Mouse (Mus musculus): ENCODE data around the gene Spag17.

The Spag17 gene

DNA sequence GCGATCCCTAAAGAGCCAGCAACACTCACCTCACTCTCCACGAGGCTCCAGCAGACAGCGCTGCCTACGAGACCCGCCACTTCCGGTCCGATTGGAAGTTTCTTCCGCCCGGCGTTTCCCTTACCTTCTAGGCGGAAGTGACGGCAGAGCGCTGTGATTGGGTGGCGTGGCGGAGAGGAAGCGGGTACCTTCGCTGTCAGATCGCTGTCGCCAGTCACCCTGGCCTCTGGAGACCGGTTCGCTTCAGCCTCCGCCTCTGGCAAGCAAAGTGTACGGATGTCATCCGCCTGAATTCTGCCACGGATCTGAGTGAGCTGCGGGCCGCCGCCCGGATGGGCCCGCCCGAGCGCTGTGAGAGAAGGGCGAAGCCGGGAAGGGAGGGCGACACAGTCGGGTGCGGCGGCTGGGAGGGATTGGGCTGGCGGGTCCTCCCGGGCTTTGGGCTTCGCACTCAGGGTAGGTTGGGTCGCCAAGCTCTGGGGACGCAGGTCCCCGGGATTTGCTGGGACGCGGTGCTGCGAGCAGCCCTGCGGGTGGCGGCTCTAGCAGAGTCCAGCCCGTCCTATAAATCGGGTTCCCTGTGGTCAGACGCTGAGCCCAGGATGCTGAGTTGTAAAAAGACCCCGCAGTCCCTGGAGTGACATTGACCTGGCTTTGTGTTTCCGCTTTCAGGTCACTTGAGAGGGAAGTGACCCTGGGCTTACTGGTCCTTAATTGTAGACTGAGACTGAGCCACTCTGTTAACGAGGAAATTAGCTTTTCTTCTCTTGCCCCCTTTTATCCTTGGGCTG, 277.3 kb downstream of the Spag17 start, which contains the start of the genes Gdap2 and Wdr3:
Gene Gdap2 (plus strand): TSS at position 67 of the 791 bp plus-strand sequence.
Gene Wdr3 (minus strand): TSS at position 93 of the 791 bp plus-strand sequence.
- DNase-seq (ENCODE audit: low read depth, low spot score): peak; percentile 94

DNA sequence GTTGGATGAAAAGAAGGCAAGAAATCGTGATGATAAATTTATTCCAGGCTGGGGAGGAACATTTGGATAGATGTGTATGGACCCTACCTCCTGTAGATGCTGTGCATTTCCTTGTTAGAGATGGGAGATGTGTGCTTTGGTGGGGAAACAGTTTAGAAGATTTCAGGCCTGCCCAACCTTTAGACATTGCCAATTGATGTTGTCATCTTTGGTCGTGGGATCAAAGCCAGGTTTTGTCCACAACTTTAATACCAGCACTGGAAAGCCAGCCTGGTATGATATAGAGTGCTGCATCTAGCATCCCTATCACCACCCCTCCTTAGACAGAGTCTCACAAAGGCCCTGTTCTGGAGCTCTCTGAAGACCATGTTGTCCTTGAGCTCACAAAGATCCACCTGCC, 278.4 kb downstream of the Spag17 start:
- no peak for DNase-seq (ENCODE audit: low read depth, low spot score)

DNA sequence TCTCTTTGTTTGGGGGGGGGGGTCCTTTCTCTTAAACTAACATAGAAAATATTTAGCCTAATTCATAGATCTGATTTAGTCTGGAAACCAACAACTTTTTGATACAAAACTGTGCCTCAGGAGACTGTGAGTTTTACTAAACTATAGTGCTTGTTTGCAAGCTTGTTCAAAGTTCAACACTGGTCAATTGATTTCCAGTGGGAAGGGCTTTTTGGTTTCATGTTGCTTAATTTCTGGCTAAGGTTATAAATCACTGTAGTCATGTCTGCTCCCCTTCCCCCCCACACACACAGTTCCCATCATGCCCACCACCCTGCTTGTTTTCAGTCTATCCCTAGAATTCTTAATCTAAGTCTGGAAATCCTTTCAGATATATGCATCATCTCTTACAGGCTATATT, 279.8 kb downstream of the Spag17 start:
- DNase-seq (ENCODE audit: low read depth, low spot score): no peak

DNA sequence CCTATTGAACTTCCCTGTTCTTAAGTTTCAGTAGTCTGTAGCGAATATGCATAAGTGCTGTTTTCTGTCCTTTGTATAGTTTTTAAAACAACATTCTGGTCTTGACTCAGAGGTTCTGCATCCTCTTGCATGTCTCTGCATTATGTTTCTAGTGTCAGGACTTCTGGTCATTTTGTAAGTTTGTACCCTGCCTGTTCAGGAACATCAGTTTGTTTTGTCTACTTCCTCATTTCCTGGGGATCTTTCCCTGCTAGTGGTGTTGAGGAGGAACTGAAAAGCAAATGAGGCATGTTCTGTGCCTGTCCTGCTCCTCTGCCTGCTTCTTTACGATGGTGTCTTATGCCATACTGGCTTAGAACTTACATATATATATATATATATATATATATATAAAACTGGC, 290.8 kb downstream of the Spag17 start:
- no peak for DNase-seq (ENCODE audit: low read depth, low spot score)

DNA sequence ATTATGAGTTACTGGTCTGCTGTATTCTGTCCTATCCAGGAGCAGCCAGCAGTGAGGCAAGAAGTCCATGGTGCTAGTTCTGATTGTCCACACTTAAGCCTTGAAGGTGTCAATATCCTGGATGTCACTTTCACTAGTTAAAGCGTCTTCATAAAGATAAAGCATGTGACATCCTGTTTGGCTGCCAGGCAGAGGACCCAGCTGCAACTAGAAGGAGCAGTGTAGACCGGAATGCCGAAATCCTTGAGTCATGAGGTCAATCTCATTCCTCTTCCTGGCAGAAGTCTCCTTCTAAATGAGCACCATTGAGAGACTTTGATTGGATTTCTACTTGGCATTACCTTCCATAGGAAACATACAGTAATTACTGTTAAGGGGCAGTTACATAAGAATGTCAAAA, 295.3 kb downstream of the Spag17 start:
- no peak for DNase-seq (ENCODE audit: low read depth, low spot score)

DNA sequence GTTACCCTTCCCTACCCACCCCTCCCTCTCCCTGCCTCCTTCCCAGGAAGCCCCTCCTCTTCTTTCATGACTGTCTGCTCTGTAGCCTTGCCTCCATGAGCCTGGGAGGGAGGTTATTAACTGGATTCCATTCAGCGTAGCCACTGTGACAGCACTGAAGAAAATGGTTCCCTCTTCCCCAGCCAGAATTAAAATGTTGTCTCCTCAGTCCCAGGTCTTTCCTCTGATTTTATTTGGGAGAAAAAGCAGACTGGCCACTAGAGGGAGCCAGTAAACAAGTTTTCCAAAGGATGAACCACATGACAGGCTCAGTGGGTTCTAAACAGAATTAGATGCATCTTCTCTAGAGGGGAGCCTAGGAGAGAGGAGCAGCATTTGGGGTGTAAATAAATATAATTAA, 304.2 kb downstream of the Spag17 start:
- peak; percentile 40 for DNase-seq (ENCODE audit: low read depth, low spot score)

DNA sequence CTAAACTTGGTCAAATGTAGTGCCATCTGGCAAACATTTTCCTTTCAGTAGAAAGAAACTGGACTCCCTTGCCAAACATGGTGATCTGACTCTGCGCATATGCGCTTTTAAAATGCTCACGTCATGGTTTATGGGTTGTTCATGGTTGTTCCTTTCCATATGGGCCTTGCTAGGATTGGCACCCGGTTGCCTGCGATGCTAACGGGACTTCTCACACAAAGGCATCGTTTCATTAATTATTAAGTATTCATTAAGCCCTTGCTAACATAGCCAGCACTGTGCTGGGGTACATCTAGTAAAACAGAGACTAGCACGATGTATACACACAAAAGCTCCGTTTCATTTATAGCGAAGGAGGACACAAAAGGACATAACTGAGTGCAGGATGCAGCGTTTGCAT, 304.7 kb downstream of the Spag17 start:
- no peak for DNase-seq (ENCODE audit: low read depth, low spot score)

Data from retina, adult 2 months (tissue).